Mouse (Mus musculus): ENCODE measurements around the gene Smarcal1.
A peak's percentile ranks its signal among the peaks of the same experiment; 100 is the strongest.

Gene Smarcal1

DNA sequence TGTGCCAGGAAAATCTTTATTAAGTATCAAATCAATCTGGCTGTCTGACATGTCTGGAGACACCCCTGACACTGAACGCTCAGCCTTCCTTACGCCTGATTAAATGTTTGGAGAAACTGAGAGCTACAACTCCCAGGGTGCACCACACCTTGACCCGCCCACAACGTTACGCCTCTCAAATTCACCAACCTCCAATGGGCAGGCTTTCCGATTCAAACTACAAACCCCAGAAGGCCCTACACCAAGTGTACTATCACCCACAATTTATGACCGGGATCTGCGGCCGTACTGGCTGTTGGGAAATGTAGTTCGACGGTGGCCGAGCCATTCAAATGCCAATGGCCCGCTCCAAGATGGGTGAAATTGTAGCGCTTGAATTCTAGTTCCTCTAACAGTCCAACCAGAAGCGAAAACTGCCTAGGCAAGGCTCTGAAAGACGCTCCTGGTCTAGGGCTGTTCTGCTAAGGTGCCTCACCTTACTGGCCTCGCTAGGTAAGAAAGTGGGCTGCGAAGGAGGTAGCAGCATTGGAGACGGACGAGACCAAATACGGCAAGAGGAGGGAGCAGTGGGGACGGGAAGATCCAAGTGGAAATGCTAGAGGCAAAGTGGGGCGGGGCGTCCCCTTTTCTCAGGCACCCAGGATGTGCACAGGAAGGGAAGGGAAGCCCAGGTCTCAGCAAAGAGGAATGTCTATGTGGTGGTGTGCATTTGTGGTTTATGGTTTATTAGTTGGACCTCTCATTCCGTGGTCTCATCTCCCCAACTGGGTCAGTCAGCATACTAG lies at the start of gene Smarcal1:
Gene Smarcal1 (plus strand): TSS at position 305 of the 785 bp plus-strand sequence.
- DNase-seq (ENCODE audit: low spot score in 2 of 2) = peak; percentile 94 to 95

DNA sequence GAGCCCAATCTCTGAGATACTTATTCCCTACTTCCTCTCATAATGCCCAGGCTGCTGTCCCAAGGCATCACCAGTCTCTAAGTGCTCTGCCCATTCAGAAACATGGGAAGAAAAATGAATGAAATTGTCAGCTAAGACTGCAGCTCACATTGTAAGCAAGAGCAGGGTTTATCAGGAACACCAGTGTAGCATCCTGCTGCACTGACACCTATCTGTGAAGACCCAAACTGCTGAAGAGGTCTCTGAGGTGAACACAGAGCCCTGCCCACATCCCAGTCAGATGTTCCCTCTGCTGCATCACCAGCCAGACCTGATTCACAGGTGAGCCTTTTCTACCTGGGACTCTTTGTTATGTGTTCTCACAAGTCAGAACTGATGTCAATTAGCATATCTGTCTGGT lies 49.6 kb upstream of the Smarcal1 start:
- DNase-seq (ENCODE audit: low spot score in 2 of 2) = no peak

GRCm38 (mm10) chr1:72535725-72536571 lies 47.1 kb upstream of the Smarcal1 start:
- peak in 1 of 2 experiments; percentile 27 for DNase-seq (ENCODE audit: low spot score in 2 of 2)

- peak; percentile 63 to 64 for DNase-seq (ENCODE audit: low spot score in 2 of 2)
Measured at GRCm38 (mm10) chr1:72536611-72537351, 46.3 kb upstream of the Smarcal1 start, which contains the start of gene March4. Gene March4 (minus strand): TSS chr1:72536930.

GRCm38 (mm10) chr1:72538266-72538665 lies 44.8 kb upstream of the Smarcal1 start:
- DNase-seq (ENCODE audit: low spot score in 2 of 2) = no peak

DNA sequence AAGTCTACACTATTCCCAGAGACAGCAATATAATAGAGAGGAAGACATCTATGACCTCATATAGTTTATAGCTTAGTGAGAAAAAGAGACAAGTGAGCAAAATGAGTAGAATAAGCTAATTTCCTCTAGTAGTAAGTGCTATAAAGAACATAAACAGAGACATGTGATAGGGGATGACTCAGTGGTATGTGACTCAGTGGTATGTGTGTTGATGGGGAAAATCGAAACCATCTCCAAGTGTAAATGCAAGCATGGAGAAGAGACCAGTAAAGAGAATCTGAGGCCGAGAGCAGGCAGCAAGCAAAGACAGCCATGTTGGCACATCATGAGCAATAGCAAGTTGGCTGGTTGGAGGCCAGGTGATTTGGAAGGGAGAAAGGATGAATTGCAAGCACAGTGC lies 32.7 kb upstream of the Smarcal1 start:
- no peak for DNase-seq (ENCODE audit: low spot score in 2 of 2)

- no peak for DNase-seq (ENCODE audit: low spot score in 2 of 2)
Measured at GRCm38 (mm10) chr1:72556471-72556870, 26.6 kb upstream of the Smarcal1 start.

GRCm38 (mm10) chr1:72558625-72559024 lies 24.4 kb upstream of the Smarcal1 start:
- no peak for DNase-seq (ENCODE audit: low spot score in 2 of 2)

DNA sequence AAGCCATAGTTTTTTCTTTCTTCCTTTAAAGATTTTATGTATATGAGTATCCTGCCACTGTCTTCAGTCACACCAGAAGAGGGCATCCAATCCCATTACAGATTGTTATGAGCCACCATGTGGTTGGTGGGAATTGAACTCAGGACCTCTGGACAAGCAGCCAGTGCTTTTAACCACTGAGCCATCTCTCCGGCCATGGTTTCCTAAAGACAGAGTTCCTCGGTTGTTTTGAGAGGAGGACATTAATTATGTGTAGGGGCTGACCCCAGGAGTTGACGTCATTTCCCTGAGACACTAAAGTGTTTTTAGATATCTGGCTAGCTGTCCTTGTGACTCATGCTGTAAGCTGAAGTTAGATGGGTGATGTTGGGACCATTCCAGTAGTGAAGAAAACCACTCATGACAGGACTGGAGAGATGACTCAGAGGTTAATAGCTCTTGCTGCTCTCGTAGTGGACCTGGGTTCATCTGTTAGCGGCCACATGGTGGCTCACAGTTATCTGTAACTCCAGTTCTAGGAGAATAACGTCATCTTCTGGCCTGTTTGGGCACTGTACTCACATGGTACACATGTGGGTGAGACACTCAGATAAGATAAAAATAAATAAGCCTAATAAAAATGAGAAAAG lies 18.6 kb upstream of the Smarcal1 start:
- DNase-seq (ENCODE audit: low spot score in 2 of 2) = no peak

DNA sequence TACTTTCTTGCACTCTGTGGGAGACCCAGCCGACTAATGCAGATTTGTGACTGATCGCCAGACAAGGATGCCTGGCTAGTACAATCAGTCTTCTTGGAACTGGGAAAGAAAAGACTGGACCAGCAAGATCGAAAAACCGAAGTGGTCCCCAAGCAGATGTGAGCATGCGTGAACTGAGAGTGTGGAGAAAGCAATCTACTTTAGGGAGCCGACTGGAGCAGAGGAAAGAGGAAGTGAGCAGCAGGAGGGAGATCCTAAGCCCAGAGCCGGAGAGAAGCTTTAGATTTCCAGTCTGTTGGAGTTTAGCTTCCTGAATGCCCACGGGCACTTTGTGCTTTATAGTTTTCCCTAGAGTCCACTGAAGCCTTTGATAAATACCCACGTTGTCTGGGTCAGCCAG lies 16.0 kb upstream of the Smarcal1 start:
- DNase-seq (ENCODE audit: low spot score in 2 of 2) = no peak

DNA sequence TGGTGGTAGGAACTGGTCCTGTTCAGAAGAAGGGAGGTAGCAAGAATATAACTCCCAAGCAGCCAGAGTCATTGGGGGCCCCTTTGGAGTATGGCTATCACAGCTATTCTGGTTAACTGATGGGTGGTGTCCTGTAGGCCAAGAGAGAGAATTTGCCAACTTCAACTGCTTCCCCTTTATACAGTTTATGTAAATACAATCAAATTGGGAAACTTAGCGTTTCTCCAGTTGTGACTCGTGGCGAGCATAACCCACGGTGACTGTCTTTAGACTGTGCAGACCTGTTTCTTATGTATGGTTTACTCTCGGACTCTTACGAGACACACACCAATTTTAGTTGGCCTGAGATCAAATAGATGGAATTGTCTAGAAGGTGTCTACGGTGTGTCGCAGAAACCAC lies 14.3 kb upstream of the Smarcal1 start:
- no peak for DNase-seq (ENCODE audit: low spot score in 2 of 2)

GRCm38 (mm10) chr1:72574047-72574446 lies 9.0 kb upstream of the Smarcal1 start:
- no peak for DNase-seq (ENCODE audit: low spot score in 2 of 2)

GRCm38 (mm10) chr1:72574608-72575007 lies 8.4 kb upstream of the Smarcal1 start:
- DNase-seq (ENCODE audit: low spot score in 2 of 2) = no peak

GRCm38 (mm10) chr1:72575121-72575520 lies 7.9 kb upstream of the Smarcal1 start:
- no peak for DNase-seq (ENCODE audit: low spot score in 2 of 2)

- DNase-seq (ENCODE audit: low spot score in 2 of 2) = no peak
Measured at GRCm38 (mm10) chr1:72577481-72577922, 5.5 kb upstream of the Smarcal1 start.

- DNase-seq (ENCODE audit: low spot score in 2 of 2) = no peak
Measured at GRCm38 (mm10) chr1:72578351-72578750, 4.7 kb upstream of the Smarcal1 start.

DNA sequence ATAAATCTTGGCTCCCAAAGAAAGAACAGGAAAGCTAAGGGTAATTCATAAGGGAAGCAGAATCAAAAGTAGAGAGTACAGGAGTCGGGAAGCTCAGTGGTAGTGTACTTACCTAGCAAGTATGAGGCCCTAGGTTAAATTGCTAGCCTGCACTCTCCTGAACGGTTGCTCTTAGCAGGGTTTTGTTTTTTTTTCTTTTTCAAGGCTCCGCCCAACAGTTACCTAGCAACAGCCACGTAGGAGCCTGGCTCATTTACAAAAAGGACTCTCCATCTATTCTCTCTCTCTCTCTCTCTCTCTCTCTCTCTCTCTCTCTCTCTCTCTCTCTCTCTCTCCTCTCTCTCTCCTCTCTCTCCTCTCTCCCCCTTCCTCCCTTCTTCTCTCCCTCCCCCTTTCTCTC lies 4.2 kb upstream of the Smarcal1 start:
- no peak for DNase-seq (ENCODE audit: low spot score in 2 of 2)

DNA sequence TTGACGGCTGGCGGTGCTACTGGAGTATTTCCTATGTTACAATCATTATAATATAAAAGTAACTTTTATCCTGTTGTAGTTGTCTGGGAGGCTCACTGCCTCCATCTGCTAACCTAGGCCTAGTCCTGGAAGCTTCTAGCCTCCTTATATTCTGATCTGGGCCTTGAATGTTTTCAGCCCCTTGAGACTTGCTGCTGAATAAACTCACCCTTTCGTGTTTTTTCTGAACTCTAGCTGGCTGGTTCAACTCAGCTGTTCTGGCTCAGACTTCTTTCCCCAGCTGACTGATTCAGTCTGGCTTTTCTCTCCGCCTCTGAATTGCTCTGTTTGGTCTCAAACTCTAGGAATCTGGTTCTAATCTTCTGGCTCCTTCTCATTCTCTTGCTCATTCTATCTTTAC lies 855 bp downstream of the Smarcal1 start:
- DNase-seq (ENCODE audit: low spot score in 2 of 2) = no peak

- DNase-seq (ENCODE audit: low spot score in 2 of 2) = no peak
Measured at GRCm38 (mm10) chr1:72585971-72586875, 3.2 kb downstream of the Smarcal1 start.

- no peak for DNase-seq (ENCODE audit: low spot score in 2 of 2)
Measured at GRCm38 (mm10) chr1:72587532-72587931, 4.5 kb downstream of the Smarcal1 start.

All from frontal cortex, postnatal 14 days (tissue).